Mouse (Mus musculus) hindbrain, embryonic 15.5 days (tissue): ENCODE data around the gene Deaf1. TPM values are rescaled to one million over a fixed set of nuclear protein-coding genes. Genes with fewer than 3 reads are reported as not detected.

Experiments
- ATAC-seq: fragments of 200-750 bp; cut with Nextera tagmentation; 2 replicates; pipeline ENCODE4 v1.8.0; 2017; ENCODE audit warnings: low read depth, moderate number of reproducible peaks, moderate TSS enrichment; ENCODE audit not compliant: low FRiP score
- H3K27ac ChIP-seq: fragments of 300-500 bp; sonication (generic); replicated peaks from 2 replicates; pipeline ENCODE4 v1.5.1; 2015; ENCODE audit warnings: mild to moderate bottlenecking, inconsistent platforms
- H3K27me3 ChIP-seq: fragments of 300-500 bp; sonication (generic); 2 replicates; pipeline ENCODE4 v1.6.1; 2015; ENCODE audit warnings: control low read depth, inconsistent platforms
- H3K36me3 ChIP-seq: fragments of 300-500 bp; sonication (generic); 2 replicates; pipeline ENCODE4 v1.6.1; 2015; ENCODE audit warnings: control low read depth, inconsistent platforms
- H3K4me1 ChIP-seq: fragments of 300-500 bp; sonication (generic); replicated peaks from 2 replicates; pipeline ENCODE4 v1.6.1; 2015; ENCODE audit warnings: control low read depth, inconsistent platforms
- H3K4me2 ChIP-seq: fragments of 300-500 bp; sonication (generic); 2 replicates; pipeline ENCODE4 v1.6.1; 2015; ENCODE audit warnings: moderate library complexity, mild to moderate bottlenecking, inconsistent platforms
- H3K4me3 ChIP-seq: fragments of 300-500 bp; sonication (generic); 2 replicates; pipeline ENCODE4 v1.5.1; 2015; ENCODE audit warnings: mild to moderate bottlenecking, inconsistent platforms
- H3K9ac ChIP-seq: fragments of 300-500 bp; sonication (generic); 2 replicates; pipeline ENCODE4 v1.6.1; 2015; ENCODE audit warnings: inconsistent platforms
- H3K9me3 ChIP-seq: fragments of 300-500 bp; sonication (generic); 2 replicates; pipeline ENCODE4 v1.6.1; 2016; ENCODE audit warnings: control low read depth, inconsistent platforms
- WGBS: fragments of 180-500 bp; shearing (Covaris S2); methylation state at CpG from one replicate; pipeline ENCODE4 v1.1.7; 2015; 5-methylcytosine and 5-hydroxymethylcytosine counted together
- polyA plus RNA-seq: library from polyadenylated mRNA; unstranded; fragments of >200 nt; fragmentation: Nextera tagmentation; extraction: Ambion mirVana; gene quantifications from 2 replicates; pipeline ENCODE4 v1.2.1, GENCODE M21; 2015

Deaf1 gene
- polyA plus RNA-seq, 1 experiment from 2014 or later: 205 TPM

DNA sequence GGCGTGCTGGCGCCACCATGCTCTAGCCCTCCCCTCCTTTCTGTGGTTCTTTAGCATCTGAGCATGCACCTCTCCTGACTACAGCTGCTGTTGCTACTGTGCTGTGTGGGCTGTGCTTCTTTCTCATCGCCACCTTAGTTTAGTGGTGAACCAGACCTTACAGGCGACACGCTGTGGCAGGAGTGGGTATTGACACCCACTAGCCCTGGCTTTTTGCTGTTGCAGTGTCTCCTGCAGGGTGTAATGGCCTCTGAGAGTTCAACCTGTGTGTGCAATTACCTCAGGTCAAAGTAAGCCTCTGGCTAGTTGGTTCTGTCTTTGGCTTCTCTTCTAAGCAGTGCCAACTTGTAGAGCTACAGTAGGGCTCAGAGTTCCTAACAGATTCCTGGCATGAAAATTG, 11.5 kb downstream of the Deaf1 start:
- H3K4me2 ChIP-seq: no peak overlapping the region
- no peaks in the 10 kb centered on the region for H3K27me3 ChIP-seq
- no peaks in the 10 kb centered on the region for H3K4me1 ChIP-seq
- no peak overlapping the region for H3K27ac ChIP-seq
- WGBS: 72% methylated on average over 5 of the region's 5 CpGs
- no peaks in the 10 kb centered on the region for H3K9me3 ChIP-seq
- no peak overlapping the region for H3K4me3 ChIP-seq
- no peak for ATAC-seq
- no peak overlapping the region for H3K9ac ChIP-seq
- H3K36me3 ChIP-seq: peaks cover 95% of the 10 kb centered on the region

- Histone ChIP-seq H3K4me2 (no peak overlapping the region), H3K36me3 (peaks cover 95% of the 10 kb centered on the region), H3K9ac (no peak overlapping the region), H3K4me3 (no peak overlapping the region), H3K9me3 (no peaks in the 10 kb centered on the region), H3K4me1 (no peaks in the 10 kb centered on the region), H3K27me3 (no peaks in the 10 kb centered on the region), H3K27ac (no peak overlapping the region)
- WGBS: 90% methylated on average over 8 of the region's 8 CpGs
- ATAC-seq: no peak
These were observed 12.4 kb downstream of the Deaf1 start for GRCm38 (mm10) chr7:141315076-141315475.

- Histone ChIP-seq H3K27ac (no peak overlapping the region), H3K27me3 (no peaks in the 10 kb centered on the region), H3K4me1 (no peaks in the 10 kb centered on the region), H3K9me3 (no peaks in the 10 kb centered on the region), H3K4me2 (no peak overlapping the region), H3K36me3 (peaks cover 97% of the 10 kb centered on the region), H3K4me3 (no peak overlapping the region), H3K9ac (no peak overlapping the region)
- ATAC-seq: no peak
- WGBS: 92% methylated on average over 2 of the region's 2 CpGs
These were observed 13.1 kb downstream of the Deaf1 start for GRCm38 (mm10) chr7:141314416-141314815.

DNA sequence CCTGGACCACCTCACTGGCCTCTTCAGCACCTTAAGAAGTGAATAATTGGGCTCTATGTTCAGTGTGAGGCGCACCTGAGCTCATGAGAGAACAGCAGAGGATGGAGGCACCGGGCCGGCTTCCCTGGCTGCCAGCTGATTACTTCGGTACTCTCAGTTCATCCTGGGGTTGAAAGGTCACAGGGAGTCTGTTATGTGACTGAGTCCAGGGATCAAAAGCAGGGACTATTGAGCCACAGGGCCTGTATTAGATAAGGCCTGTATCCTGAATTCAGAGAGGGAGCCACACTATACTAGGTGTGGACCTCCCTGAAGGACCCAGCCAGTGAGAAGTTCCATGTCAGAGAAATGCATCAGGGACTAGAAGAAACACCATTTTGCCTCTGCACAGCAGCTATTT, 23.0 kb downstream of the Deaf1 start:
- Histone ChIP-seq H3K9ac (no peak overlapping the region), H3K27me3 (no peaks in the 10 kb centered on the region), H3K27ac (no peak overlapping the region), H3K9me3 (no peaks in the 10 kb centered on the region), H3K4me1 (no peaks in the 10 kb centered on the region), H3K4me2 (no peak overlapping the region), H3K4me3 (no peak overlapping the region), H3K36me3 (peaks cover 93% of the 10 kb centered on the region)
- ATAC-seq: no peak
- 94% methylated on average over 4 of the region's 4 CpGs for WGBS

DNA sequence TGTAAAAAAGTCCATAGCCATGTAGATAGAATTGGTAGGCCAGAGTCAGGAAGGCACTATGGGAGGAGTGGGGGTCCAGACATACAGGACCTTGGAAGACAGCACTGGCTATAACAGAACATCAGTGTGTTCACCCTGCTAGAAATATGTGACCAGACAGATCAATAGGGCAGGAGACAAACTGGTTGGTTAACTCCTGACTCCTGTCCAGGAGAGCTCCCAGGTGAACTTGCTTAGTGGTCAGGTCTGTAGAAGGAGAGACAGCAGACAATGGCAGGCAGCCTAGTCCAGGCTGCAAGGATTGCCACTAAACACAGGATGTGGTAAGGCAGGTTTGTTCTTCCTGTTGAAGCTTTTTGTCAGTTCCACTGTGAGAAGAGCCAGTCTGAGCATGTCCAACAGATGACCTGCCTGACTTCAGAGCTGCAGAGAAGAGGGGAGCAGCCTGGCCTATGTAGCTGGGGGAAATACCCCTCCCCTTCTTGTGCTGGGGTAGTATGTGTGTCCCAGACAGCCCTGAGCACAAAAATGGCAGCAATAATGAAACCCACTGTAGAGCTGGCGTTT, 24.7 kb downstream of the Deaf1 start:
- H3K9ac ChIP-seq: no peak overlapping the region
- H3K27ac ChIP-seq: no peak overlapping the region
- no peak overlapping the region for H3K4me3 ChIP-seq
- H3K27me3 ChIP-seq: no peaks in the 10 kb centered on the region
- H3K36me3 ChIP-seq: peaks cover 81% of the 10 kb centered on the region
- H3K4me1 ChIP-seq: no peaks in the 10 kb centered on the region
- H3K4me2 ChIP-seq: no peak overlapping the region
- H3K9me3 ChIP-seq: no peaks in the 10 kb centered on the region
- WGBS: 88% methylated on average over 1 of the region's 1 CpGs
- no peak for ATAC-seq

GRCm38 (mm10) chr7:141301386-141301785, 26.1 kb downstream of the Deaf1 start:
- no peak for ATAC-seq

GRCm38 (mm10) chr7:141299175-141299574, 28.3 kb downstream of the Deaf1 start:
- WGBS: 95% methylated on average over 8 of the region's 8 CpGs
- H3K36me3 ChIP-seq: peaks cover 56% of the 10 kb centered on the region

More at GRCm38 (mm10) chr7:141301386-141301785, 26.1 kb downstream of the Deaf1 start:
- 94% methylated on average over 9 of the region's 9 CpGs for WGBS
- H3K9ac ChIP-seq: no peak overlapping the region
- H3K27me3 ChIP-seq: no peaks in the 10 kb centered on the region; the same call in 1 of the 2 replicates
- no peak overlapping the region for H3K4me2 ChIP-seq
- no peak overlapping the region for H3K4me3 ChIP-seq
- no peaks in the 10 kb centered on the region for H3K4me1 ChIP-seq
- no peak overlapping the region for H3K27ac ChIP-seq
- H3K9me3 ChIP-seq: no peaks in the 10 kb centered on the region
- peaks cover 76% of the 10 kb centered on the region for H3K36me3 ChIP-seq

DNA sequence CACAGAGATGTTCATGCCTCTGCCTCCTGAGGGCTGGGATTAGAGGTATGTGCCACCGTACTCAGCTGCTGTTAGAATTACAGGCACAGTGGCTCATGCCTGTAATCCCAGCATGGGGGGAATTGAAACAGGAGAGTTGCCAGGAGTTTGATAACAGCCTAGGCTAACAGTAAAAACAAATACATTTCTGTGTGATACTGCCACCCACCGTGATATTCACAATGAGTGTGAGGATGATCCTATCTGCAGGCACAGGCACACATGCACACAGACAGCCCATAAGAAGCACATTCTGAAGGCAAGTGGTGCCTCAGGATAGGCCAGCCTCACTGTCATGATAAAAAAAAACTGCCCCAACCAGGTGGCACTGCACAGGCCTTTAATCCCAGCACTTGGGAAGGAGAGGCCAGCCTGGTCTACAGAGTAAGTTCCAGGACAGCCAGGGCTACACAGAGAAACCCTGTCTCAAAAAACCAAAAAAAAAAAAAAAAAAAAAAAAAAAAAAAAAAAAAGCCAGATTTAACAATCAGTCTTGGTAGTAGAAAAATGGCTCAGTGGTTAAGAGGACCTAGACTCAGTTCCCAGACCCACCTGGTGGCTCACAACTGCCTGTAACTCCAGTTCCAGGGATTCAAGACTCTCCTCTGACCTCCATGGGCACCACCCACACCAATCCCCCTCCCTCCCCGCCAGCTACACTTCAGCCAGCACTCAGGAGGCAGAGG, 29.4 kb downstream of the Deaf1 start:
- no peak overlapping the region for H3K9ac ChIP-seq
- peaks cover 32% of the 10 kb centered on the region for H3K27me3 ChIP-seq
- H3K9me3 ChIP-seq: no peaks in the 10 kb centered on the region
- H3K4me2 ChIP-seq: no peak overlapping the region
- no peak overlapping the region for H3K27ac ChIP-seq
- 71% methylated on average over 3 of the region's 3 CpGs for WGBS
- peaks cover 16% of the 10 kb centered on the region for H3K4me1 ChIP-seq
- H3K4me3 ChIP-seq: no peak overlapping the region
- H3K36me3 ChIP-seq: peaks cover 46% of the 10 kb centered on the region
- ATAC-seq: no peak

More at GRCm38 (mm10) chr7:141299175-141299574, 28.3 kb downstream of the Deaf1 start:
- ATAC-seq: no peak
- Histone ChIP-seq H3K27ac (no peak overlapping the region), H3K4me2 (no peak overlapping the region), H3K4me3 (no peak overlapping the region), H3K4me1 (peaks cover 5% of the 10 kb centered on the region), H3K27me3 (peaks cover 21% of the 10 kb centered on the region), H3K9me3 (no peaks in the 10 kb centered on the region), H3K9ac (no peak overlapping the region)

DNA sequence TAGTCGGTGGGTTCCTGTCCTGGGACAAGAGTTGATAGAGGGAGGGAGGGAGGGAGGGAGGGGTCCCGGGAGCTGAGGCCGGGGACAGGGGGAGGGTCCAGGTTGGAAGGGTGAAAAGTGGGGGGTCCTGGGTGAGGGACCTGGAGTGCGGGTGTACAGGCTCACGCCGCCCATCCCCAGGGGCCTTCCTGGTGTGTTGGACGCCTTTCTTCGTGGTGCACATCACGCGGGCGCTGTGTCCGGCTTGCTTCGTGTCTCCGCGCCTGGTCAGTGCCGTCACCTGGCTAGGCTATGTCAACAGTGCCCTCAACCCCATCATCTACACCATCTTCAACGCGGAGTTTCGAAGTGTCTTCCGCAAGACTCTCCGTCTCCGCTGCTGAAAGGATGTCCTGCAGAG, 33.0 kb downstream of the Deaf1 start:
- Histone ChIP-seq H3K27ac (no peak overlapping the region), H3K4me3 (peak overlapping the region; percentile 31), H3K9me3 (no peaks in the 10 kb centered on the region), H3K27me3 (peaks cover 57% of the 10 kb centered on the region), H3K4me2 (peak overlapping the region; percentile 62), H3K36me3 (peaks cover 12% of the 10 kb centered on the region), H3K9ac (no peak overlapping the region), H3K4me1 (peaks cover 34% of the 10 kb centered on the region)
- no peak for ATAC-seq
- 9% methylated on average over 22 of the region's 22 CpGs for WGBS

- H3K27ac ChIP-seq: no peak overlapping the region
- H3K36me3 ChIP-seq: peaks cover 7% of the 10 kb centered on the region
- 2% methylated on average over 53 of the region's 53 CpGs for WGBS
- no peak overlapping the region; the same call in 1 of the 2 replicates for H3K9ac ChIP-seq
- ATAC-seq: no peak; the same call in 1 of the 2 replicates
- H3K27me3 ChIP-seq: peaks cover 57% of the 10 kb centered on the region
- no peaks in the 10 kb centered on the region for H3K9me3 ChIP-seq
- H3K4me2 ChIP-seq: peak overlapping the region; percentile 62
- peak overlapping the region; percentile 31 for H3K4me3 ChIP-seq
- H3K4me1 ChIP-seq: peaks cover 34% of the 10 kb centered on the region
These were observed 33.5 kb downstream of the Deaf1 start for GRCm38 (mm10) chr7:141293852-141294471.

GRCm38 (mm10) chr7:141292583-141293388, 34.7 kb downstream of the Deaf1 start:
- no peak overlapping the region for H3K27ac ChIP-seq

More at GRCm38 (mm10) chr7:141292583-141293388, 34.7 kb downstream of the Deaf1 start:
- 32% methylated on average over 15 of the region's 15 CpGs for WGBS
- Histone ChIP-seq H3K4me2 (peak overlapping the region; percentile 99), H3K9me3 (no peaks in the 10 kb centered on the region), H3K27me3 (peaks cover 57% of the 10 kb centered on the region), H3K4me3 (peak overlapping the region; percentile 57), H3K36me3 (peaks cover 7% of the 10 kb centered on the region), H3K9ac (peak overlapping the region; percentile 61; the same call in 1 of the 2 replicates), H3K4me1 (peaks cover 34% of the 10 kb centered on the region)
- peak; percentile 11; the same call in 1 of the 2 replicates for ATAC-seq
